9 mouse cellular contexts compared by ENCODE assay signal in the genomic region with DNA sequence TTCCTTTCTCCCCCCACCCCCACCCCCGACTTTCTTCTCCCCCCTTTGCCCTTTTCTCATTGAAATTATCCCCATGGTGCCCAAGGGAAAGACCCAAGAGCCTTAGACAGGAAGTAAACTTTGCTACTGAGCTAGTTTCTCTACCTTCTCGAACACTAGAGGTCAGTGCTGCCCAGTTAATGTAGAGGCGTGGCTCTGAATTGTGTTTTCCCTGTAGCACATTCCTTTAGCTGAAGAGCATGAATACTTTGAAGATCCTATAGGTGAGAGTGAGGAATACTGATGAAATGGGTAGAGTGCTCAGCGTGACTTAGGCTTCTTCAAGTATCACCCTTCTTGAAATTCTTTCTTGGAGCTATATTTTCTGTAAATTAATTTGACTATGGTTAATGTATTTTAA. TPM values are rescaled to one million over a fixed set of nuclear protein-coding genes. Genes with fewer than 3 reads are reported as not detected.
A peak's percentile ranks its signal among the peaks of the same experiment; 100 is the strongest.
DNase-seq lines count a peak whose midpoint lies in the region; ATAC-seq and TF ChIP-seq lines count a peak whose summit lies in the region.
"Had no signal": no experiment of that assay in that cellular context is flagged by ENCODE, and none has a peak within 500 bp of the region (broad histone marks: within the 10 kb centered on the region; RNA-seq: fewer than 3 reads in every experiment).

No protein-coding gene starts in this region.

- H3K4me3 ChIP-seq in kidney, postnatal 0 days (replicated peaks; ENCODE audit: low read depth, low read length), result no peak overlapping the region
- H3K4me3 ChIP-seq in hindbrain, embryonic 12.5 days, result no peak overlapping the region
- no peak overlapping the region for H3K4me3 ChIP-seq in stomach, postnatal 0 days (ENCODE audit: low read depth, low read length)
- no peak overlapping the region for H3K4me3 ChIP-seq in liver, embryonic 11.5 days (ENCODE audit: low read depth, low read length)

- H3K9me3 ChIP-seq in kidney, postnatal 0 days (replicated peaks; ENCODE audit: low read length), result no peaks in the 10 kb centered on the region
- H3K9me3 ChIP-seq in hindbrain, embryonic 12.5 days (replicated peaks), result no peaks in the 10 kb centered on the region
- H3K9me3 ChIP-seq in stomach, postnatal 0 days (ENCODE audit: control insufficient read depth, low read length), result no peaks in the 10 kb centered on the region
- H3K9me3 ChIP-seq in liver, embryonic 11.5 days (ENCODE audit: control insufficient read depth, low read length), result no peaks in the 10 kb centered on the region

- no peak for TF ChIP-seq EP300 in stomach, postnatal 0 days (optimal IDR thresholded peaks at IDR 0.05)

- no peak overlapping the region for H3K27ac ChIP-seq in kidney, postnatal 0 days
- H3K27ac ChIP-seq in hindbrain, embryonic 12.5 days, result no peak overlapping the region
- no peak overlapping the region for H3K27ac ChIP-seq in stomach, postnatal 0 days (replicated peaks)
- H3K27ac ChIP-seq in liver, embryonic 11.5 days (ENCODE audit: low read depth, low read length), result no peak overlapping the region

- TF ChIP-seq CTCF in kidney, postnatal 0 days (IDR thresholded peaks at IDR 0.05; ENCODE audit: low read depth), result peak; percentile 62
- TF ChIP-seq CTCF in brain, embryonic 14.5 days (IDR thresholded peaks at IDR 0.05; ENCODE audit: borderline replicate concordance, extremely low read depth, insufficient read depth, insufficient read length), result peak; percentile 68; the same call in 1 of the 2 replicates
- TF ChIP-seq CTCF in stomach, postnatal 0 days (IDR thresholded peaks at IDR 0.05; ENCODE audit: low read depth), result peak; percentile 68

- no peak overlapping the region for H3K9ac ChIP-seq in kidney, postnatal 0 days (ENCODE audit: low read depth, low read length)
- H3K9ac ChIP-seq in hindbrain, embryonic 12.5 days, result no peak overlapping the region
- H3K9ac ChIP-seq in stomach, postnatal 0 days (ENCODE audit: low read length), result no peak overlapping the region
- no peak overlapping the region for H3K9ac ChIP-seq in liver, embryonic 11.5 days (ENCODE audit: low read depth, low read length)

- H3K4me1 ChIP-seq in kidney, postnatal 0 days (replicated peaks; ENCODE audit: insufficient read depth, low read length), result no peaks in the 10 kb centered on the region
- no peaks in the 10 kb centered on the region for H3K4me1 ChIP-seq in hindbrain, embryonic 12.5 days
- no peaks in the 10 kb centered on the region for H3K4me1 ChIP-seq in stomach, postnatal 0 days (replicated peaks; ENCODE audit: control insufficient read depth, insufficient read depth)
- H3K4me1 ChIP-seq in liver, embryonic 11.5 days (replicated peaks; ENCODE audit: control insufficient read depth, insufficient read depth, low read length), result no peaks in the 10 kb centered on the region

- ATAC-seq in kidney, postnatal 0 days (replicated peaks; ENCODE audit: low FRiP score, low read depth), result no peak
- ATAC-seq in hindbrain, embryonic 12.5 days (ENCODE audit: low FRiP score), result 0 out of 2 replicates have a peak, but pooled peaks have one; percentile 24
- ATAC-seq in stomach, postnatal 0 days (ENCODE audit: low FRiP score, low TSS enrichment), result no peak
- ATAC-seq in liver, embryonic 11.5 days (replicated peaks; ENCODE audit: low FRiP score), result no peak

- H3K27me3 ChIP-seq in kidney, postnatal 0 days (ENCODE audit: insufficient read depth, low read length), result no peaks in the 10 kb centered on the region
- H3K27me3 ChIP-seq in hindbrain, embryonic 12.5 days, result no peaks in the 10 kb centered on the region
- no peaks in the 10 kb centered on the region for H3K27me3 ChIP-seq in stomach, postnatal 0 days (ENCODE audit: control insufficient read depth, insufficient read depth, low read length)
- no peaks in the 10 kb centered on the region for H3K27me3 ChIP-seq in liver, embryonic 11.5 days (replicated peaks; ENCODE audit: control insufficient read depth, insufficient read depth, low read length)

- WGBS in kidney, postnatal 0 days, result 8% methylated on average over 4 of the region's 4 CpGs
- WGBS in hindbrain, embryonic 12.5 days, result 6% methylated on average over 4 of the region's 4 CpGs
- WGBS in stomach, postnatal 0 days, result 6% methylated on average over 4 of the region's 4 CpGs
- 9% methylated on average over 4 of the region's 4 CpGs for WGBS in liver, embryonic 11.5 days

- peak; percentile 24 for DNase-seq in kidney, postnatal 0 days (ENCODE audit: low spot score)
- DNase-seq in kidney, adult 11 months, result no peak
- DNase-seq in brain, embryonic 14.5 days (ENCODE audit: low read depth), result peak; percentile 84
- peak; percentile 36 for DNase-seq in mesoderm, embryonic 11.5 days (ENCODE audit: low read depth, low spot score)
- DNase-seq in stomach, postnatal 0 days (ENCODE audit: low spot score), result peak; percentile 15
- no peak for DNase-seq in spleen, postnatal 10 days (ENCODE audit: low spot score in 2 of 2)
- DNase-seq in liver, embryonic 11.5 days (ENCODE audit: low spot score), result no peak

- no peak overlapping the region for H3K4me2 ChIP-seq in kidney, postnatal 0 days (ENCODE audit: low read length)
- H3K4me2 ChIP-seq in hindbrain, embryonic 12.5 days (replicated peaks), result no peak overlapping the region
- no peak overlapping the region for H3K4me2 ChIP-seq in stomach, postnatal 0 days (replicated peaks; ENCODE audit: low read depth)
- no peak overlapping the region for H3K4me2 ChIP-seq in liver, embryonic 11.5 days

- TF ChIP-seq POLR2A in brain, embryonic 14.5 days (IDR thresholded peaks at IDR 0.05; ENCODE audit: borderline replicate concordance, extremely low read depth, insufficient read depth, insufficient read length, poor library complexity, severe bottlenecking), result no peak

- H3K36me3 ChIP-seq in kidney, postnatal 0 days (ENCODE audit: insufficient read depth, low read length), result no peaks in the 10 kb centered on the region
- H3K36me3 ChIP-seq in hindbrain, embryonic 12.5 days, result no peaks in the 10 kb centered on the region
- no peaks in the 10 kb centered on the region for H3K36me3 ChIP-seq in stomach, postnatal 0 days (ENCODE audit: control insufficient read depth, insufficient read depth, low read length)
- H3K36me3 ChIP-seq in liver, embryonic 11.5 days (ENCODE audit: control insufficient read depth, insufficient read depth, low read length), result no peaks in the 10 kb centered on the region

RNA-seq across cellular contexts. Expression of gene Cntnap5b, which starts 1.6 kb away (rescaled TPM):
- not detected in 2 replicates for polyA plus RNA-seq in kidney, postnatal 0 days (2015; fragmentation: Nextera tagmentation; extraction: Ambion mirVana)
- polyA plus RNA-seq in brain, embryonic 14.5 days (2012; rRNA removed), result 1.7 and 3.2 TPM in 2 replicates
- polyA plus RNA-seq in hindbrain, embryonic 12.5 days (2016; fragmentation: Nextera tagmentation; extraction: Ambion mirVana), result 0.33 and 0.43 TPM in 2 replicates
- 0.02 TPM in 1 of 2 replicates, not detected in the other for polyA plus RNA-seq in stomach, postnatal 0 days (2015; fragmentation: Nextera tagmentation; extraction: Ambion mirVana)
- not detected in 2 replicates for polyA plus RNA-seq in liver, embryonic 11.5 days (2014; fragmentation: Nextera tagmentation; extraction: Ambion mirVana)
- polyA plus RNA-seq: heart, embryonic 14.5 days had no signal

Comparison
In these comparisons a context has a peak if more than half of its experiments do, and no peak if none do; other contexts are left out.
1. DNase-seq: peak in kidney, postnatal 0 days (single experiment), brain, embryonic 14.5 days (single experiment), mesoderm, embryonic 11.5 days (single experiment) and stomach, postnatal 0 days (single experiment); none in kidney, adult 11 months (single experiment), spleen, postnatal 10 days (0 of 2) and liver, embryonic 11.5 days (single experiment).
2. Peak in every context shown above with its lines, with median percentiles within 50 percentile points of each other: CTCF ChIP-seq.